In genomic region chr5:114617809-114618208, GRCm38 (mm10) we compare ENCODE assay signal across 25 mouse cellular contexts. TPM values are rescaled to one million over a fixed set of nuclear protein-coding genes. Genes with fewer than 3 reads are reported as not detected.
DNase-seq lines count a peak whose midpoint lies in the region; TF ChIP-seq lines count a peak whose summit lies in the region.
"Had no signal": no experiment of that assay in that cellular context is flagged by ENCODE, and none has a peak within 500 bp of the region (broad histone marks: within the 10 kb centered on the region; RNA-seq: fewer than 3 reads in every experiment).

No protein-coding gene starts in this region.

- H3K4me1 ChIP-seq in testis, adult 2 months (ENCODE audit: control insufficient read depth, insufficient read depth, low read length): peaks cover 4% of the 10 kb centered on the region
- peaks cover 71% of the 10 kb centered on the region for H3K4me1 ChIP-seq in E14TG2a.4 (replicated peaks; ENCODE audit: low read depth, low read length)
- no peaks in the 10 kb centered on the region for H3K4me1 ChIP-seq in MEL (ENCODE audit: control insufficient read depth in 1 of 2, insufficient read depth in 2 of 2, low read length in 2 of 2)
- H3K4me1 ChIP-seq: heart, embryonic 12.5 days; heart, embryonic 15.5 days had no signal

- TF ChIP-seq CTCF in testis, adult 2 months (IDR thresholded peaks at IDR 0.05; ENCODE audit: control insufficient read depth, insufficient read depth, insufficient replicate concordance, low read depth, low read length): no peak
- no peak for TF ChIP-seq CTCF in E14TG2a.4 (conservative IDR thresholded peaks at IDR 0.05; ENCODE audit: low read length)
- TF ChIP-seq CTCF in MEL (IDR thresholded peaks at IDR 0.05 in 2 of 3, conservative IDR thresholded peaks at IDR 0.05 in 1 of 3; ENCODE audit: control insufficient read depth in 1 of 3, insufficient read depth in 1 of 3, low read depth in 2 of 3, low read length in 3 of 3, poor library complexity in 1 of 3, severe bottlenecking in 1 of 3): no peak

- no peaks in the 10 kb centered on the region for H3K36me3 ChIP-seq in testis, adult 2 months (ENCODE audit: control insufficient read depth, insufficient read depth, low read length)
- no peaks in the 10 kb centered on the region for H3K36me3 ChIP-seq in E14TG2a.4 (ENCODE audit: insufficient read depth, low read length)
- H3K36me3 ChIP-seq in MEL (ENCODE audit: control insufficient read depth in 1 of 2, insufficient read depth in 2 of 2, low read length in 2 of 2): no peaks in the 10 kb centered on the region
- H3K36me3 ChIP-seq: forebrain, embryonic 15.5 days; heart, embryonic 12.5 days; heart, embryonic 15.5 days had no signal

- H3K4me3 ChIP-seq in testis, adult 2 months (ENCODE audit: control insufficient read depth, low read depth, low read length): peak overlapping the region; percentile 80
- H3K4me3 ChIP-seq in E14TG2a.4 (replicated peaks; ENCODE audit: low read length) (peak overlapping the region; percentile 20; the same call in 1 of the 2 replicates), MEL (ENCODE audit: control insufficient read depth in 1 of 2, insufficient read depth in 1 of 2, low read depth in 2 of 2, low read length in 2 of 2) (no peak overlapping the region)
- H3K4me3 ChIP-seq: forebrain, embryonic 10.5 days; forebrain, embryonic 15.5 days; gastrocnemius, adult 2 months; heart, embryonic 12.5 days; heart, embryonic 15.5 days had no signal

- no peaks in the 10 kb centered on the region for H3K27me3 ChIP-seq in testis, adult 2 months (ENCODE audit: control insufficient read depth, insufficient read depth, low read length)
- H3K27me3 ChIP-seq in E14TG2a.4 (ENCODE audit: insufficient read depth, low read length) (peaks cover 15% of the 10 kb centered on the region; the same call in 1 of the 2 replicates), MEL (ENCODE audit: control insufficient read depth in 1 of 2, insufficient read depth in 2 of 2, low read length in 2 of 2) (no peaks in the 10 kb centered on the region)
- H3K27me3 ChIP-seq: forebrain, embryonic 15.5 days had no signal

- no peaks in the 10 kb centered on the region for H3K9me3 ChIP-seq in E14TG2a.4 (ENCODE audit: low read length)
- no peaks in the 10 kb centered on the region for H3K9me3 ChIP-seq in MEL (replicated peaks; ENCODE audit: insufficient read depth, low read length)
- H3K9me3 ChIP-seq: forebrain, embryonic 10.5 days; forebrain, embryonic 15.5 days; G1E; heart, embryonic 12.5 days; heart, embryonic 15.5 days had no signal

- no peaks in the 10 kb centered on the region for H3K79me2 ChIP-seq in MEL (ENCODE audit: control insufficient read depth, insufficient read depth, low read length, poor library complexity)

- TF ChIP-seq EP300 in MEL (IDR thresholded peaks at IDR 0.05; ENCODE audit: low read depth in 1 of 2, low read length in 2 of 2): no peak

- no peak for TF ChIP-seq RAD21 in MEL (IDR thresholded peaks at IDR 0.05; ENCODE audit: low read depth, low read length)

- no peak overlapping the region for H3K27ac ChIP-seq in testis, adult 2 months (ENCODE audit: control insufficient read depth, insufficient read depth, low read depth, low read length)
- no peak overlapping the region for H3K27ac ChIP-seq in MEL (ENCODE audit: control insufficient read depth, low read depth, low read length)
- H3K27ac ChIP-seq: forebrain, embryonic 10.5 days; forebrain, embryonic 15.5 days; gastrocnemius, adult 2 months; heart, embryonic 15.5 days; hindbrain, embryonic 14.5 days had no signal

- no peak for DNase-seq in testis, postnatal 10 days (ENCODE audit: low spot score)
- no peak for DNase-seq in MEL (ENCODE audit: low read depth, low spot score)
- peak; percentile 39 for DNase-seq in brain, adult 2 months (ENCODE audit: low read depth, low spot score)
- no peak for DNase-seq in heart, adult 18-20 months
- DNase-seq in adrenal gland, adult 2 months: no peak
- DNase-seq in spleen, adult 12 weeks (ENCODE audit: low spot score): no peak
- DNase-seq: adrenal gland, adult 8-10 months; adrenal gland, postnatal 25 days; cerebellum, adult 18-20 months; cerebellum, adult 9-10 months; cerebellum, postnatal 14 days; gastrocnemius, adult 2 months; gastrocnemius, postnatal 14 days; heart, adult 11 months; heart, postnatal 10 days; heart, postnatal 4 days; kidney, adult 2 months had no signal

- no peak overlapping the region for H3K9ac ChIP-seq in MEL (ENCODE audit: control insufficient read depth, low read depth, low read length, poor library complexity, severe bottlenecking)
- H3K9ac ChIP-seq: forebrain, embryonic 15.5 days; heart, embryonic 12.5 days; heart, embryonic 15.5 days; hindbrain, embryonic 14.5 days had no signal

- TF ChIP-seq POLR2A in testis, adult 2 months (IDR thresholded peaks at IDR 0.05; ENCODE audit: control insufficient read depth, low read depth, low read length): no peak
- no peak for TF ChIP-seq POLR2A in MEL (IDR thresholded peaks at IDR 0.05; ENCODE audit: control insufficient read depth in 1 of 2, insufficient read depth in 1 of 2, low read depth in 1 of 2, low read length in 2 of 2, poor library complexity in 1 of 2)

TF ChIP-seq in MEL, 35 proteins besides CTCF, POLR2A, EP300 and RAD21:
- peak; percentile 59; the same call in 1 of the 2 replicates for TF ChIP-seq USF1 (IDR thresholded peaks at IDR 0.05; ENCODE audit: low read depth, low read length)
- TF ChIP-seq MYB (IDR thresholded peaks at IDR 0.05; ENCODE audit: low read depth, low read length): no peak

RNA-seq across cellular contexts. Expression of gene Trpv4, which starts 40.4 kb away (rescaled TPM):
- 0.93 and 1.9 TPM in 2 replicates for polyA plus RNA-seq in testis, adult 2 months (2012; rRNA removed)
- total RNA-seq in MEL (2012; rRNA removed): not detected in 2 replicates
- under 1 TPM in 1 of 2 experiments, not detected in 1; 0.29 TPM for polyA plus RNA-seq in MEL (2012; ENCODE audit: insufficient read depth in 1 of 2, insufficient read length in 2 of 2, low read depth in 1 of 2, low replicate concordance in 2 of 2, missing spikeins in 1 of 2)
- 1 to 10 TPM; 5.0 to 6.4 TPM for total RNA-seq in heart, adult 18-20 months (2021)
- 1 to 10 TPM; 2.5 to 3.1 TPM for total RNA-seq in adrenal gland, adult 2 months (2021)
- polyA plus RNA-seq in adrenal gland, adult 2 months (2012; rRNA removed): 4.5 and 5.4 TPM in 2 replicates
- total RNA-seq: G1E had no signal

RNA-seq across cellular contexts. Expression of gene Fam222a, which starts 50.0 kb away (rescaled TPM):
- polyA plus RNA-seq in testis, adult 2 months (2012; rRNA removed): 22.5 and 23.4 TPM in 2 replicates
- total RNA-seq in MEL (2012; rRNA removed): 0.23 and 0.27 TPM in 2 replicates
- polyA plus RNA-seq in MEL (2012; ENCODE audit: insufficient read depth in 1 of 2, insufficient read length in 2 of 2, low read depth in 1 of 2, low replicate concordance in 2 of 2, missing spikeins in 1 of 2): under 1 TPM in 1 of 2 experiments, not detected in 1; 0.70 TPM
- total RNA-seq in heart, adult 18-20 months (2021): 1 to 10 TPM; 2.6 to 3.3 TPM
- total RNA-seq in adrenal gland, adult 2 months (2021): 10 to 100 TPM; 32.9 to 84.3 TPM
- 68.3 and 72.0 TPM in 2 replicates for polyA plus RNA-seq in adrenal gland, adult 2 months (2012; rRNA removed)

Comparison
In these comparisons a context has a peak if more than half of its experiments do, and no peak if none do; other contexts are left out.
1. H3K4me3 ChIP-seq: peak in testis, adult 2 months (single experiment) and E14TG2a.4 (single experiment); none in MEL (0 of 2).
2. RNA of gene Fam222a, which starts 50.0 kb away (total RNA-seq): 32.9 to 84.3 TPM in adrenal gland, adult 2 months; 2.6 to 3.3 TPM in heart, adult 18-20 months and 0.23 to 0.27 TPM in MEL; every median in the first group is over 4 times any median in the second.